Comparison of ENCODE assay signal across 8 mouse cellular contexts in genomic region chr10:83649037-83649436, GRCm38 (mm10). TPM values are rescaled to one million over a fixed set of nuclear protein-coding genes. Genes with fewer than 3 reads are reported as not detected.
DNase-seq lines count a peak whose midpoint lies in the region; ATAC-seq and TF ChIP-seq lines count a peak whose summit lies in the region.

No protein-coding gene starts in this region.

- WGBS in embryonic facial prominence, embryonic 15.5 days = 23% methylated on average over 6 of the region's 6 CpGs
- 29% methylated on average over 6 of the region's 6 CpGs for whole genome bisulfite sequencing in kidney, embryonic 16.5 days
- 38% methylated on average over 6 of the region's 6 CpGs for WGBS in neural tube, embryonic 13.5 days

- H3K4me1 ChIP-seq in embryonic facial prominence, embryonic 15.5 days = peaks cover 27% of the 10 kb centered on the region
- peaks cover 23% of the 10 kb centered on the region for H3K4me1 ChIP-seq in kidney, embryonic 16.5 days (ENCODE audit: insufficient read depth, low read length)
- peaks cover 41% of the 10 kb centered on the region for H3K4me1 ChIP-seq in neural tube, embryonic 13.5 days (replicated peaks)

- no peaks in the 10 kb centered on the region for H3K27me3 ChIP-seq in embryonic facial prominence, embryonic 15.5 days
- H3K27me3 ChIP-seq in kidney, embryonic 16.5 days (ENCODE audit: insufficient read depth, low read length) = no peaks in the 10 kb centered on the region
- H3K27me3 ChIP-seq in neural tube, embryonic 13.5 days = no peaks in the 10 kb centered on the region

- TF ChIP-seq CTCF in left cerebral cortex, adult 2 months (IDR thresholded peaks at IDR 0.05) = no peak

- H3K9ac ChIP-seq in embryonic facial prominence, embryonic 15.5 days = peak overlapping the region; percentile 80
- H3K9ac ChIP-seq in kidney, embryonic 16.5 days (replicated peaks; ENCODE audit: low read length) = peak overlapping the region; percentile 77
- H3K9ac ChIP-seq in neural tube, embryonic 13.5 days = peak overlapping the region; percentile 90

- H3K4me3 ChIP-seq in left cerebral cortex, adult 2 months = peak overlapping the region; percentile 77
- H3K4me3 ChIP-seq in embryonic facial prominence, embryonic 15.5 days (replicated peaks) = peak overlapping the region; percentile 83
- H3K4me3 ChIP-seq in kidney, embryonic 16.5 days (ENCODE audit: low read length) = peak overlapping the region; percentile 87
- H3K4me3 ChIP-seq in neural tube, embryonic 13.5 days = peak overlapping the region; percentile 85

- H3K9me3 ChIP-seq in embryonic facial prominence, embryonic 15.5 days (replicated peaks) = no peaks in the 10 kb centered on the region
- H3K9me3 ChIP-seq in kidney, embryonic 16.5 days (ENCODE audit: low read length) = no peaks in the 10 kb centered on the region
- H3K9me3 ChIP-seq in neural tube, embryonic 13.5 days = no peaks in the 10 kb centered on the region

- intact Hi-C loops in left cerebral cortex, adult 2 months (cut with DNase I) = loop anchor here (5.0 kb wide), 1 partner anchor 73 kb away; the partner anchor contains the start of gene 1500009L16Rik

- H3K4me2 ChIP-seq in embryonic facial prominence, embryonic 15.5 days (replicated peaks) = peak overlapping the region; percentile 65
- H3K4me2 ChIP-seq in kidney, embryonic 16.5 days (replicated peaks; ENCODE audit: low read depth, low read length) = peak overlapping the region; percentile 87
- peak overlapping the region; percentile 76 for H3K4me2 ChIP-seq in neural tube, embryonic 13.5 days

- H3K36me3 ChIP-seq in embryonic facial prominence, embryonic 15.5 days = no peaks in the 10 kb centered on the region
- no peaks in the 10 kb centered on the region for H3K36me3 ChIP-seq in kidney, embryonic 16.5 days (ENCODE audit: insufficient read depth, low read length)
- H3K36me3 ChIP-seq in neural tube, embryonic 13.5 days = no peaks in the 10 kb centered on the region

- H3K27ac ChIP-seq in left cerebral cortex, adult 2 months = no peak overlapping the region; the same call in 1 of the 2 replicates
- peak overlapping the region; percentile 86; the same call in 1 of the 2 replicates for H3K27ac ChIP-seq in embryonic facial prominence, embryonic 15.5 days (replicated peaks)
- H3K27ac ChIP-seq in kidney, embryonic 16.5 days (ENCODE audit: low read length) = peak overlapping the region; percentile 69; the same call in 1 of the 2 replicates
- H3K27ac ChIP-seq in neural tube, embryonic 13.5 days (replicated peaks) = 0 out of 2 replicates have a peak overlapping the region, but pooled peaks have one; percentile 80

- ATAC-seq in embryonic facial prominence, embryonic 15.5 days (ENCODE audit: insufficient number of reproducible peaks, low FRiP score, low TSS enrichment, low read depth) = no peak
- peak; percentile 32 for ATAC-seq in kidney, embryonic 16.5 days (ENCODE audit: low FRiP score, low TSS enrichment)
- ATAC-seq in neural tube, embryonic 13.5 days (ENCODE audit: low read depth) = peak; percentile 27; the same call in 1 of the 2 replicates
- no peak for ATAC-seq in megakaryocyte-erythroid progenitor cell, adult 5-6 weeks (replicated peaks; ENCODE audit: low FRiP score, low TSS enrichment, poor library complexity, severe bottlenecking)

- no peak for DNase-seq in left cerebral cortex, adult 2 months (ENCODE audit: extremely low spot score in 1 of 2, low spot score in 2 of 2)
- no peak for DNase-seq in left cerebral cortex, adult 8-10 months (ENCODE audit: low spot score in 2 of 2)
- no peak for DNase-seq in right cerebral cortex, adult 2 months (ENCODE audit: low spot score in 2 of 2)
- no peak for DNase-seq in left cerebral cortex, adult 11 months (ENCODE audit: low spot score)

RNA-seq across cellular contexts. Expression of gene Appl2, which starts 0.5 kb away (rescaled TPM):
- 10 to 100 TPM; 67.8 to 69.2 TPM for total RNA-seq in left cerebral cortex, adult 2 months (2021)
- 10 to 100 TPM; 71.4 to 89.6 (median 73.7) TPM for total RNA-seq in left cerebral cortex, adult 8-10 months (2022)
- 53.9 and 56.6 TPM in 2 replicates for polyA plus RNA-seq in embryonic facial prominence, embryonic 15.5 days (2015; fragmentation: Nextera tagmentation; extraction: Ambion mirVana)
- polyA plus RNA-seq in kidney, embryonic 16.5 days (2015; fragmentation: Nextera tagmentation; extraction: Ambion mirVana) = 48.2 and 49.0 TPM in 2 replicates
- 42.7 and 51.0 TPM in 2 replicates for polyA plus RNA-seq in neural tube, embryonic 13.5 days (2015; fragmentation: Nextera tagmentation; extraction: Ambion mirVana)
- 1.8 and 5.4 TPM in 2 replicates for total RNA-seq in megakaryocyte-erythroid progenitor cell, adult 5-6 weeks (2014; fragmentation: Nextera tagmentation)
- total RNA-seq in megakaryocyte-erythroid progenitor cell, adult 5-6 weeks (2017) = 5.8 TPM in 1 of 2 replicates, not detected in the other

Comparison
In these comparisons a context has a peak if more than half of its experiments do, and no peak if none do; other contexts are left out.
1. ATAC-seq: peak in kidney, embryonic 16.5 days (single experiment) and neural tube, embryonic 13.5 days (single experiment); none in embryonic facial prominence, embryonic 15.5 days (single experiment) and megakaryocyte-erythroid progenitor cell, adult 5-6 weeks (single experiment).
2. RNA of gene Appl2, which starts 0.5 kb away (total RNA-seq): 71.4 to 89.6 TPM in left cerebral cortex, adult 8-10 months and 67.8 to 69.2 TPM in left cerebral cortex, adult 2 months; 1.8 to 5.8 TPM in megakaryocyte-erythroid progenitor cell, adult 5-6 weeks; every median in the first group is over 10 times any median in the second.
3. Peak in every context shown above with its lines, with median percentiles within 50 percentile points of each other: H3K4me3 ChIP-seq, H3K4me2 ChIP-seq and H3K9ac ChIP-seq.